Mouse (Mus musculus) left cerebral cortex, adult 6 months (tissue): ENCODE results near the gene Prdx6. TPM values are rescaled to one million over a fixed set of nuclear protein-coding genes. Genes with fewer than 3 reads are reported as not detected.

ENCODE experiments used
- long read RNA-seq, 2 experiments: library from polyadenylated mRNA; unstranded; transcript quantifications; one replicate each; pipeline ENCODE4 v2.0.0; 2019 to 2020
- polyA plus RNA-seq: library from polyadenylated mRNA; unstranded; fragments of <200 nt; fragmentation: Nextera tagmentation; gene quantifications from 2 replicates; pipeline ENCODE4 v1.2.3, GENCODE M21; 2021

Gene Prdx6
- 1,064 and 1,120 TPM in 2 replicates for polyA plus RNA-seq
- long read RNA-seq, experiment 1, transcript Prdx6-201 (6 exons, 959 nt), result minor isoform, 31 of 2,565 reads
- long read RNA-seq, experiment 1, transcript Prdx6-202 (5 exons, 2,387 nt), result major isoform, 2,363 of 2,565 reads
- long read RNA-seq, experiment 1, transcript Prdx6-209 (1 exons, 2,558 nt), result minor isoform, 35 of 2,565 reads
- long read RNA-seq, experiment 1, transcript Prdx6-208 (4 exons, 1,294 nt), result minor isoform, 64 of 2,565 reads
- long read RNA-seq, experiment 1, partial matches to known transcripts, result 16 of 2,565 reads
- long read RNA-seq, experiment 1, other reads (novel, unspliced or antisense), result 38 of 2,565 reads
- long read RNA-seq, experiment 2, transcript Prdx6-201 (6 exons, 959 nt), result minor isoform, 13 of 1,335 reads
- long read RNA-seq, experiment 2, transcript Prdx6-207 (5 exons, 913 nt), result minor isoform, 7 of 1,335 reads
- long read RNA-seq, experiment 2, transcript Prdx6-202 (5 exons, 2,387 nt), result major isoform, 1,172 of 1,335 reads
- long read RNA-seq, experiment 2, transcript Prdx6-208 (4 exons, 1,294 nt), result minor isoform, 57 of 1,335 reads
- long read RNA-seq, experiment 2, partial matches to known transcripts, result 24 of 1,335 reads
- long read RNA-seq, experiment 2, other reads (novel, unspliced or antisense), result 58 of 1,335 reads

DNA sequence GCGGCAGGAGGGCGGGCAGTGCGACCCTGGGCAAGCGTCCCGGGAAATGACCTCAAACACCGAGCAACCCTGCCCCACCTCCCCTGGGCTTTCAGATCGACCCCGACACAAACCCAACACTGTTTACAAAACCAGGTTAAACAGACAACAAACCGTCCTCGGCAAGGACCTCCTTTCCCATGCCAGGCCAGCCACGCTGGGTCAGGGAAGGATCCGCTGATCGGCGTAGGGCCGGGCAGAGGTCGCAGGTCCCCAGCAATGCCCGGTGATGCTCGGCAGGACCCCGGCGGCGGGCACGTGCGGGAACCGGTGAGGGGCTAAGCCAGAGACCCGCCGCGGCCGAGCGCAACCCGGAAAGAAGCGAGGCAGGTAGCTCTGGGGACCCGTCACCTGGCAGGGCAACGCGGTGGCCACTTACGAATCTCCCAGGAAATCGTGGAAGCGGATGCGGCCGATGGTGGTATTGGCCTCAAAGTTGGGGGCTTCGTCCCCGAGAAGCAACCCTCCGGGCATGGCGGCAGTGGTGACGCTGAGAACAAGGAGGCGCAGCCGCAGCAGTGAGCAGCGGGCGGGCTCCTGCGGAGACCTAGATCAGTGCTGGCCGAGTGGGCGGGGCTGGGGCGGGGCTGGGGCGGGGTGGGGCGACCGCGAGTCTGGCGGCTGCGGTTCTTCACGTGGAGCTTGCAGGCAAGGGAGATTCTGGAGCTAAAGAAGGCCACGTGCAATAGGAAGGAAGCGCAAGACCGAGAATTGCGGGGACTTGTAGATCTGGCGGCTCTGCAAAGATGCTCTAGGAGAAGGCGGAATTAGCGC is at the start of gene Prdx6:
Gene Prdx6 (minus strand): TSS at position 616 of the 813 bp plus-strand sequence.

Other genes starting within 250 kb of the Prdx6 start
- 1.4 and 2.7 TPM in 2 replicates for gene Zbtb37, start 216.4 kb downstream of the Prdx6 start, polyA plus RNA-seq
- gene Dars2, start 180.6 kb downstream of the Prdx6 start, polyA plus RNA-seq, result 22.5 and 29.3 TPM in 2 replicates
- gene Cenpl, start 180.5 kb downstream of the Prdx6 start, polyA plus RNA-seq, result 1.6 and 1.9 TPM in 2 replicates
- 3.8 and 4.8 TPM in 2 replicates for gene Klhl20, start 119.7 kb downstream of the Prdx6 start, polyA plus RNA-seq
- 24.0 and 29.6 TPM in 2 replicates for gene Ankrd45, start 108.5 kb downstream of the Prdx6 start, polyA plus RNA-seq
- not detected in 2 replicates for gene Tex50, start 91.9 kb downstream of the Prdx6 start, polyA plus RNA-seq
- not detected in 2 replicates for gene Tnfsf4, start 144.2 kb upstream of the Prdx6 start, polyA plus RNA-seq
- gene Tnfsf18, start 243.4 kb upstream of the Prdx6 start, polyA plus RNA-seq, result not detected in 2 replicates